Mouse (Mus musculus) kidney, adult 2 months (tissue): Measurements from ENCODE around the gene Eed.

Experiments used
- CTCF ChIP-seq: fragments of 200-500 bp; conservative IDR thresholded peaks from 2 replicates; pipeline ENCODE4 v1.5.1; 2011; ENCODE audit warnings: low read depth, mild to moderate bottlenecking, control low read depth, low read length, moderate library complexity, mixed read lengths; ENCODE audit not compliant: insufficient read depth, insufficient read length
- POLR2A ChIP-seq: fragments of 200-500 bp; IDR thresholded peaks from one replicate; pipeline ENCODE4 v1.6.1; 2011; ENCODE audit warnings: low read depth, low read length, control low read depth

DNA sequence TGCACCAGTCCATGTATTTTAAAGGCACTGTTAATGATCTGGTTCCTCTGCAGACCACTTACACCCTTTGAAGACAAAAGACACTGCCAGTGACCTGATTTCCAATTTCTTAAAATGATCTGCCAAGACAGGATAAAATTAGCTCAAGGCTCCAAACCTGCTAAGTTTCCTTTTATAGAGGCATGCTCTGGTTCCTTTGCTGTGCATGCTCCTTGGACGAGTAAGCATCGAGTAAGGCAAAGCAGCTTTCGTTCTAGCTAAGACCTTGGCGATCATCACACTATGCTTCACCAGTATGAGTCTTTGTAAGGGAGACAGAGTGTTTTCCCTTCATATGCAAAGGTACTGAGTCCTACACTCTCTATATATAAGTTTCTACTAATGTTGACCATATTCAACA is 63.0 kb downstream of the Eed start:
- TF ChIP-seq CTCF, result no peak
- TF ChIP-seq POLR2A, result no peak
